Comparison of ENCODE assay signal across 19 mouse cellular contexts in genomic region chr4:48636831-48637230, GRCm38 (mm10). TPM values are rescaled to one million over a fixed set of nuclear protein-coding genes. Genes with fewer than 3 reads are reported as not detected.
"Had no signal": no experiment of that assay in that cellular context is flagged by ENCODE, and none has a peak within 500 bp of the region (broad histone marks: within the 10 kb centered on the region; RNA-seq: fewer than 3 reads in every experiment).

No protein-coding gene starts in this region.

- H3K4me2 ChIP-seq: liver, embryonic 15.5 days; lung, embryonic 15.5 days; midbrain, embryonic 12.5 days; midbrain, embryonic 15.5 days; neural tube, embryonic 12.5 days; stomach, embryonic 15.5 days had no signal

- H3K9ac ChIP-seq: liver, embryonic 15.5 days; liver, postnatal 0 days; lung, embryonic 15.5 days; midbrain, embryonic 12.5 days; midbrain, embryonic 15.5 days; neural tube, embryonic 12.5 days; stomach, embryonic 15.5 days had no signal

- ATAC-seq: liver, postnatal 0 days; lung, postnatal 0 days; midbrain, embryonic 15.5 days had no signal

- DNase-seq: liver, postnatal 0 days; lung, adult 2 months; lung, postnatal 14 days; lung, postnatal 36 days; right cerebral cortex, postnatal 14 days; thymus, adult 18-20 months; thymus, postnatal 14 days; thymus, postnatal 36 days had no signal

- H3K9me3 ChIP-seq: liver, embryonic 15.5 days; lung, embryonic 15.5 days; midbrain, embryonic 12.5 days; midbrain, embryonic 15.5 days; neural tube, embryonic 12.5 days; stomach, embryonic 15.5 days had no signal

- H3K4me1 ChIP-seq: liver, embryonic 15.5 days; lung, embryonic 15.5 days; megakaryocyte, embryonic 14.5 days; midbrain, embryonic 12.5 days; neural tube, embryonic 12.5 days; stomach, embryonic 15.5 days had no signal

- H3K4me3 ChIP-seq: liver, embryonic 15.5 days; lung, embryonic 15.5 days; megakaryocyte, embryonic 14.5 days; midbrain, embryonic 12.5 days; midbrain, embryonic 15.5 days; neural tube, embryonic 12.5 days; stomach, embryonic 15.5 days had no signal

- H3K36me3 ChIP-seq: liver, embryonic 15.5 days had no signal

- H3K27ac ChIP-seq: liver, embryonic 15.5 days; lung, embryonic 15.5 days; macrophage; midbrain, embryonic 12.5 days; midbrain, embryonic 15.5 days; neural tube, embryonic 12.5 days; stomach, embryonic 15.5 days; stomach, postnatal 0 days had no signal

- H3K27me3 ChIP-seq: liver, embryonic 15.5 days; lung, embryonic 15.5 days; megakaryocyte, embryonic 14.5 days; midbrain, embryonic 12.5 days; midbrain, embryonic 15.5 days; neural tube, embryonic 12.5 days; stomach, embryonic 15.5 days had no signal

RNA-seq across cellular contexts. Expression of gene Cavin4, which starts 26.5 kb away (rescaled TPM):
- polyA plus RNA-seq: macrophage; spleen, adult 2 months had no signal

RNA-seq across cellular contexts. Expression of gene Tmeff1, which starts 51.9 kb away (rescaled TPM):
- polyA plus RNA-seq: macrophage had no signal
